Mouse (Mus musculus): Measurements from ENCODE around the gene Coro2a. TPM values are rescaled to one million over a fixed set of nuclear protein-coding genes. Genes with fewer than 3 reads are reported as not detected.

Gene Coro2a
- polyA plus RNA-seq, 1 experiment from 2014 or later, result 2.7 TPM

- ATAC-seq (ENCODE audit: low FRiP score, low read depth), result no peak
- Histone ChIP-seq H3K4me3 (no peak overlapping the region), H3K9me3 (no peaks in the 10 kb centered on the region), H3K4me1 (peaks cover 13% of the 10 kb centered on the region), H3K9ac (no peak overlapping the region), H3K27ac (no peak overlapping the region), H3K36me3 (no peaks in the 10 kb centered on the region), H3K27me3 (peaks cover 31% of the 10 kb centered on the region), H3K4me2 (replicated peaks) (no peak overlapping the region)
- 42% methylated on average over 7 of the region's 7 CpGs for WGBS
Measured at GRCm38 (mm10) chr4:46529722-46530121, 72.3 kb downstream of the Coro2a start.

- Histone ChIP-seq H3K27ac (no peak overlapping the region), H3K4me3 (peak overlapping the region; percentile 22), H3K4me1 (peaks cover 4% of the 10 kb centered on the region; the same call in 1 of the 2 replicates), H3K36me3 (no peaks in the 10 kb centered on the region), H3K9me3 (no peaks in the 10 kb centered on the region), H3K4me2 (replicated peaks) (peak overlapping the region; percentile 60), H3K27me3 (peaks cover 10% of the 10 kb centered on the region), H3K9ac (no peak overlapping the region)
- 7% methylated on average over 4 of the region's 7 CpGs for WGBS
- no peak for ATAC-seq (ENCODE audit: low FRiP score, low read depth)
Measured at GRCm38 (mm10) chr4:46527558-46527926, 74.5 kb downstream of the Coro2a start.

- peak overlapping the region; percentile 60 for H3K4me2 ChIP-seq (replicated peaks)
- H3K9me3 ChIP-seq, result no peaks in the 10 kb centered on the region
- H3K4me1 ChIP-seq, result peaks cover 4% of the 10 kb centered on the region; the same call in 1 of the 2 replicates
- H3K27me3 ChIP-seq, result peaks cover 6% of the 10 kb centered on the region; the same call in 1 of the 2 replicates
- no peak overlapping the region for H3K9ac ChIP-seq
- 34% methylated on average over 17 of the region's 17 CpGs for WGBS
- no peak overlapping the region for H3K27ac ChIP-seq
- no peak for ATAC-seq (ENCODE audit: low FRiP score, low read depth)
- no peaks in the 10 kb centered on the region for H3K36me3 ChIP-seq
- peak overlapping the region; percentile 22 for H3K4me3 ChIP-seq
Measured at GRCm38 (mm10) chr4:46526798-46527557, 75.0 kb downstream of the Coro2a start.

- no peak overlapping the region for H3K9ac ChIP-seq
- H3K27me3 ChIP-seq, result no peaks in the 10 kb centered on the region
- no peak overlapping the region for H3K4me2 ChIP-seq (replicated peaks)
- no peak overlapping the region for H3K4me3 ChIP-seq
- no peak overlapping the region for H3K27ac ChIP-seq
- no peaks in the 10 kb centered on the region for H3K9me3 ChIP-seq
- H3K36me3 ChIP-seq, result no peaks in the 10 kb centered on the region
- peaks cover 4% of the 10 kb centered on the region; the same call in 1 of the 2 replicates for H3K4me1 ChIP-seq
- no peak for ATAC-seq (ENCODE audit: low FRiP score, low read depth)
- WGBS, result 87% methylated on average over 3 of the region's 3 CpGs
Measured at GRCm38 (mm10) chr4:46526226-46526625, 75.8 kb downstream of the Coro2a start.

- no peaks in the 10 kb centered on the region for H3K27me3 ChIP-seq
- no peak for ATAC-seq (ENCODE audit: low FRiP score, low read depth)
- H3K36me3 ChIP-seq, result no peaks in the 10 kb centered on the region
- no peak overlapping the region for H3K27ac ChIP-seq
- no peak overlapping the region for H3K9ac ChIP-seq
- no peaks in the 10 kb centered on the region for H3K9me3 ChIP-seq
- H3K4me1 ChIP-seq, result peaks cover 9% of the 10 kb centered on the region
- no peak overlapping the region for H3K4me2 ChIP-seq (replicated peaks)
- WGBS, result 78% methylated on average over 4 of the region's 4 CpGs
- H3K4me3 ChIP-seq, result no peak overlapping the region
Measured at GRCm38 (mm10) chr4:46523324-46523723, 78.7 kb downstream of the Coro2a start.

GRCm38 (mm10) chr4:46521457-46521856 lies 80.5 kb downstream of the Coro2a start:
- H3K27me3 ChIP-seq, result no peaks in the 10 kb centered on the region
- H3K27ac ChIP-seq, result no peak overlapping the region
- no peaks in the 10 kb centered on the region for H3K36me3 ChIP-seq
- no peak for ATAC-seq (ENCODE audit: low FRiP score, low read depth)
- H3K4me1 ChIP-seq, result peaks cover 4% of the 10 kb centered on the region
- H3K4me2 ChIP-seq (replicated peaks), result no peak overlapping the region
- WGBS, result 78% methylated on average over 10 of the region's 10 CpGs
- no peak overlapping the region for H3K4me3 ChIP-seq
- H3K9ac ChIP-seq, result no peak overlapping the region
- H3K9me3 ChIP-seq, result no peaks in the 10 kb centered on the region

GRCm38 (mm10) chr4:46520491-46520890 lies 81.5 kb downstream of the Coro2a start:
- H3K27ac ChIP-seq, result no peak overlapping the region
- WGBS, result 72% methylated on average over 2 of the region's 2 CpGs
- H3K36me3 ChIP-seq, result no peaks in the 10 kb centered on the region
- no peak overlapping the region for H3K4me2 ChIP-seq (replicated peaks)
- no peak overlapping the region for H3K9ac ChIP-seq
- no peaks in the 10 kb centered on the region for H3K27me3 ChIP-seq
- H3K9me3 ChIP-seq, result no peaks in the 10 kb centered on the region
- no peak for ATAC-seq (ENCODE audit: low FRiP score, low read depth)
- H3K4me1 ChIP-seq, result peaks cover 4% of the 10 kb centered on the region
- H3K4me3 ChIP-seq, result no peak overlapping the region

- H3K36me3 ChIP-seq, result peaks cover 18% of the 10 kb centered on the region
- H3K4me2 ChIP-seq (replicated peaks), result peak overlapping the region; percentile 91
- peaks cover 28% of the 10 kb centered on the region for H3K27me3 ChIP-seq
- H3K9me3 ChIP-seq, result no peaks in the 10 kb centered on the region
- no peak for ATAC-seq (ENCODE audit: low FRiP score, low read depth)
- H3K4me3 ChIP-seq, result peak overlapping the region; percentile 69
- WGBS, result 11% methylated on average over 16 of the region's 16 CpGs
- H3K9ac ChIP-seq, result no peak overlapping the region
- no peak overlapping the region for H3K27ac ChIP-seq
- peaks cover 8% of the 10 kb centered on the region; the same call in 1 of the 2 replicates for H3K4me1 ChIP-seq
Measured at GRCm38 (mm10) chr4:46507736-46508460, 94.1 kb downstream of the Coro2a start.

GRCm38 (mm10) chr4:46506801-46507610 lies 95.0 kb downstream of the Coro2a start:
- H3K27me3 ChIP-seq, result peaks cover 28% of the 10 kb centered on the region
- peak overlapping the region; percentile 69 for H3K4me3 ChIP-seq
- peak overlapping the region; percentile 91 for H3K4me2 ChIP-seq (replicated peaks)
- no peak overlapping the region for H3K27ac ChIP-seq
- H3K9me3 ChIP-seq, result no peaks in the 10 kb centered on the region
- H3K4me1 ChIP-seq, result peaks cover 8% of the 10 kb centered on the region; the same call in 1 of the 2 replicates
- peak; percentile 95 for ATAC-seq (ENCODE audit: low FRiP score, low read depth)
- peaks cover 27% of the 10 kb centered on the region for H3K36me3 ChIP-seq
- WGBS, result under 1% methylated on average over 90 of the region's 94 CpGs
- peak overlapping the region; percentile 66 for H3K9ac ChIP-seq

- no peak for ATAC-seq (ENCODE audit: low FRiP score, low read depth)
- Histone ChIP-seq H3K4me2 (replicated peaks) (no peak overlapping the region), H3K4me3 (no peak overlapping the region), H3K36me3 (peaks cover 42% of the 10 kb centered on the region), H3K9ac (no peak overlapping the region), H3K4me1 (peaks cover 8% of the 10 kb centered on the region; the same call in 1 of the 2 replicates), H3K27ac (no peak overlapping the region), H3K9me3 (no peaks in the 10 kb centered on the region), H3K27me3 (peaks cover 28% of the 10 kb centered on the region)
- 60% methylated on average over 8 of the region's 8 CpGs for WGBS
Measured at GRCm38 (mm10) chr4:46505361-46506057, 96.5 kb downstream of the Coro2a start.

- no peak overlapping the region for H3K9ac ChIP-seq
- WGBS, result 86% methylated on average over 3 of the region's 3 CpGs
- peaks cover 8% of the 10 kb centered on the region; the same call in 1 of the 2 replicates for H3K4me1 ChIP-seq
- ATAC-seq (ENCODE audit: low FRiP score, low read depth), result no peak
- peaks cover 58% of the 10 kb centered on the region for H3K36me3 ChIP-seq
- no peaks in the 10 kb centered on the region for H3K9me3 ChIP-seq
- H3K27me3 ChIP-seq, result peaks cover 28% of the 10 kb centered on the region
- H3K4me2 ChIP-seq (replicated peaks), result no peak overlapping the region
- H3K4me3 ChIP-seq, result no peak overlapping the region
- H3K27ac ChIP-seq, result no peak overlapping the region
Measured at GRCm38 (mm10) chr4:46503881-46504280, 98.1 kb downstream of the Coro2a start.
